Mouse (Mus musculus) ES-Bruce4 (cell line): ENCODE results near the gene Sost.

Source experiments
- CTCF ChIP-seq: IDR thresholded peaks from one replicate; pipeline ENCODE4 v1.8.1; 2011; ENCODE audit warnings: low read depth, low read length
- POLR2A ChIP-seq: IDR thresholded peaks from one replicate; pipeline ENCODE4 v1.8.1; 2011; ENCODE audit warnings: low read length; ENCODE audit not compliant: insufficient read depth

GRCm38 (mm10) chr11:101946525-101946924, 20.3 kb downstream of the Sost start:
- TF ChIP-seq POLR2A (no peak), CTCF (peak; percentile 33)
